Mouse (Mus musculus) heart, postnatal 0 days (tissue): ENCODE measurements around the gene 2310034C09Rik.

ENCODE experiments used
- CTCF ChIP-seq: IDR thresholded peaks from 2 replicates; pipeline ENCODE4 v1.5.1; 2016; ENCODE audit warnings: antibody characterized with exemption, control low read depth, low read depth
- EP300 ChIP-seq: IDR thresholded peaks from 2 replicates; pipeline ENCODE4 v1.6.1; 2016; ENCODE audit warnings: antibody characterized with exemption, low read depth

GRCm38 (mm10) chr16:88774106-88774505 lies 15.5 kb downstream of the 2310034C09Rik start, which contains the start of gene 2310057N15Rik:
- no peak for TF ChIP-seq CTCF
- TF ChIP-seq EP300: no peak
